Mouse (Mus musculus): Measurements from ENCODE around the gene Plch2. TPM values are rescaled to one million over a fixed set of nuclear protein-coding genes. Genes with fewer than 3 reads are reported as not detected.

Gene Plch2
- polyA plus RNA-seq, 1 experiment from 2014 or later, result 18.7 TPM

DNA sequence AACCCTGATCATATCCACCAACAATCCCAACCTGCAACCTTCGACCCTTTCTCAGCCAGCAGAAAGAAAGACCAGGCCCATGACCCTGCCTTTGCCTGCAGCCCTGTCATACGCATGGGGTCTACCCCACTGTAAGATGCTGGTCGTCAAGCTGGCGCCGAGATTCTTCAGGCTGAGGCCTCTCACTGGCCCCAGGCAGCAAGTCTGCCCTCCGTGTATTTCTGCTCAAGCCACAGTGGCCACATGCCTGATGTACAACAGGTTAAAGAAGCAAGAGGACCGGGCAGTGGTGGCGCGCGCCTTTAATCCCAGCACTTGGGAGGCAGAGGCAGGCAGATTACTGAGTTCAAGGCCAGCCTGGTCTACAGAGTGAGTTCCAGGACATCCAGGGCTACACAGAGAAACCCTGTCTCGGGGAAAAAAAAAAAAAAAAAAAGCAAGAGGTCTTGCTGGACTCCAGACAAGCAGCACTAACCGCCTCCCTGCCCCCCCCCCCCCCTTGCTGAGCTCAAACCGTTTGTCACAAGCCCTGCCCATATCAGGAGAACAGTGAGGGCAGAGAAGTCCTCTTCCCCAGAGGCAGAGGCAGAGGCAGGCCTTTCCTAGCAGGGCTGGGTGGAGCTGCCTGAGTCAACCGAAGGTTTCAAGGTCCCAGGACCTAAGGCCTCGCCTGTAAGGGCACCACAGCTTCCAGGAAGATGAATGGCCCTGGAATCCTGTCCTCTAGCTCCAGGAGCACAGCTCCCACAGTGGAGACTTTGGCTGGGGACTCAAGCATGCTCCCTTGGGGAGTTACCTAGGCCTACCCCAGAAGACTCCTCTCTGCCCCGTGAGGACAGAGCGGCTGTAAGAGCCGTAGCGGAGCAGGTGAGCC is 74.1 kb downstream of the Plch2 start:
- H3K27me3 ChIP-seq (replicated peaks), result no peaks in the 10 kb centered on the region; the same call in 1 of the 2 replicates
- no peak overlapping the region for H3K4me3 ChIP-seq (replicated peaks)
- no peak for ATAC-seq (ENCODE audit: low FRiP score)
- 79% methylated on average over 19 of the region's 19 CpGs for WGBS
- no peaks in the 10 kb centered on the region for H3K9me3 ChIP-seq (replicated peaks)
- peaks cover 14% of the 10 kb centered on the region for H3K4me1 ChIP-seq
- H3K4me2 ChIP-seq, result no peak overlapping the region
- no peak overlapping the region for H3K27ac ChIP-seq (replicated peaks)
- H3K36me3 ChIP-seq, result peaks cover 39% of the 10 kb centered on the region
- H3K9ac ChIP-seq (replicated peaks), result no peak overlapping the region

DNA sequence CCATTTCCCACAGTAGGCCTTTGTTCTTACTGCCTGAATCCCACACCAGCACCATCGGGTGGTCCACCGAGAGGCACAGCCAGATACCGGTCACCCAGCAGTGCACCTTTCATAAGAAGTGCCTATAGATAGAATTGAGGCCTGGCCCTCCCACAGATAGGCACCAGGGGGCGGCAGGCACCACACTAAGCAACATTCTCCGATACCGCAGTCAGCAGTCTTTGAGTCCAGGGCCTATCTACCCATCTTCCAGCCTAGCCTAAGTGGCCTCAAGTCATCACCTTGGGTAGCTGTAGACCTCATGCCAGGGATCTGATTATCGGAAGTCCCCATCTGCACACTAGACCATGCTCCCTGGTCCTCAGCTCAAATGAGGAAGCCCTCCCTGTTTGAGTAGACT is 75.1 kb downstream of the Plch2 start:
- H3K36me3 ChIP-seq, result peaks cover 48% of the 10 kb centered on the region
- 51% methylated on average over 7 of the region's 7 CpGs for WGBS
- no peak overlapping the region for H3K27ac ChIP-seq (replicated peaks)
- no peaks in the 10 kb centered on the region; the same call in 1 of the 2 replicates for H3K27me3 ChIP-seq (replicated peaks)
- no peaks in the 10 kb centered on the region for H3K9me3 ChIP-seq (replicated peaks)
- H3K4me1 ChIP-seq, result peaks cover 14% of the 10 kb centered on the region
- no peak overlapping the region for H3K4me3 ChIP-seq (replicated peaks)
- peak; percentile 71; the same call in 1 of the 2 replicates for ATAC-seq (ENCODE audit: low FRiP score)
- H3K4me2 ChIP-seq, result no peak overlapping the region
- H3K9ac ChIP-seq (replicated peaks), result no peak overlapping the region

DNA sequence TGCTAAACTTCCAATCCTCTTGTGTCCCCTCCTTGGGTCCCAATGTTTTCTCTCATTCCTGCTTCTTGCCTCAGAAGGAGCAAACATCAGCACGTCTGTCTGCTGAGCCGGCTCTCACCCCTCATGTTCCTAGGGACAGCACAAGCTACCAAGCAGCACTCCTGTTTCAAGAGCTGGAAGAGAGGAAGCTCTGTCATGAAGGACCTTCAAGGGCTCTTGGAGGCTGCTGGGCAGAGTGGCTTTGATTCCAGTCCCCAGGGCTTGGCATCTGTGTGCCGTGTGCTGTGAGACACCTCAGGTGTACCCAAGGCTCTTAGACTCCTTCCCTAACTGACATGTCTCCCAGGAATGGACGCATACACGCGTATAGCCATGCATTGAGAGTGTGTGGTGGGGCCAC is 75.5 kb downstream of the Plch2 start:
- H3K9me3 ChIP-seq (replicated peaks), result no peaks in the 10 kb centered on the region
- no peak overlapping the region for H3K9ac ChIP-seq (replicated peaks)
- no peak overlapping the region for H3K4me2 ChIP-seq
- no peaks in the 10 kb centered on the region; the same call in 1 of the 2 replicates for H3K27me3 ChIP-seq (replicated peaks)
- ATAC-seq (ENCODE audit: low FRiP score), result peak; percentile 1; the same call in 1 of the 2 replicates
- H3K4me3 ChIP-seq (replicated peaks), result no peak overlapping the region
- H3K36me3 ChIP-seq, result peaks cover 53% of the 10 kb centered on the region
- no peak overlapping the region for H3K27ac ChIP-seq (replicated peaks)
- peaks cover 12% of the 10 kb centered on the region for H3K4me1 ChIP-seq
- WGBS, result 87% methylated on average over 6 of the region's 6 CpGs

DNA sequence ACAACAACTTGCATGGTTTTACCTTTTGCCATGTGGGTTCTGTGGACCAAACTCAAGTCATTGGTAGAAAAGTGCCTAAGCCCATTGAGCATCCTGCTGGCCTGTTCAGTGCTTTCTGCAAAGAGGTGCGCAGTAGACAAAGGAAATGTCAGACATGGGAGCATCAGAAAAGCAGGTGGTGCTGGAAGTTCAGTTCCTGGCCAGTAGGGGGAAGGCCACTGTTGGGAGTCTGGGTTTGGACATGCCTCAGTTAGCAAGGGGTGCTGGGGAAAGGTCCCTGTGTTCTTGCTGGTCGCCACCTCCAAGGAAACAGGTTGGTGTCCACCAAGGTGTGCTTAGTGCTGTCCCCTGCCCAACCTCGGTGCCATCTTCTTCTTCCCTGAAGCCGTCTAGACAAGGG is 76.5 kb downstream of the Plch2 start:
- H3K9me3 ChIP-seq (replicated peaks), result no peaks in the 10 kb centered on the region
- WGBS, result 96% methylated on average over 4 of the region's 4 CpGs
- no peak overlapping the region for H3K27ac ChIP-seq (replicated peaks)
- no peak for ATAC-seq (ENCODE audit: low FRiP score)
- H3K9ac ChIP-seq (replicated peaks), result no peak overlapping the region
- H3K4me3 ChIP-seq (replicated peaks), result no peak overlapping the region
- peaks cover 62% of the 10 kb centered on the region for H3K36me3 ChIP-seq
- H3K27me3 ChIP-seq (replicated peaks), result no peaks in the 10 kb centered on the region; the same call in 1 of the 2 replicates
- no peak overlapping the region for H3K4me2 ChIP-seq
- peaks cover 6% of the 10 kb centered on the region; the same call in 1 of the 2 replicates for H3K4me1 ChIP-seq

DNA sequence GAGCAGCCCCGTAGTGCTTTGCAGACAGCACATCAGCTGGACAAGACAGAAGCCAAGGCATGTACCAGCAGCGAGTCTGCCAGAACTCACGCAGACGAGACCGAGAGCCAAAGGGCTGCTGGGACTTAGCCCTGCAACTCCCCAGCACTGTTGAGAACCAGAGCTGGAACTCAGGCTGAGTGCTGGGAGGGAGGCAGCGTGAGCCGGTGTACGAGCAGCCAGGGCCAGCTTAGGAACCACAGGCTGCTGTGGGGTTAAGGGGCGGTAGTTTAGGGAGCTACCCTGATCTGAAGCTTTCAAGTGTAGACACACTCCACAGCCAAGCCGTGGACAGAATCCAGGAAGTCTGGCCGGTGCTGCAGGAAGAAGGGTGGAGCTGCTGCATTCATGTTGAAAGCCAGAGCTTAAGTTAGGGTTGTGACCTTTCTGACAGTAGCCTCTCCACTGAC is 82.4 kb downstream of the Plch2 start:
- peaks cover 100% of the 10 kb centered on the region for H3K36me3 ChIP-seq
- WGBS, result 92% methylated on average over 11 of the region's 11 CpGs
- ATAC-seq (ENCODE audit: low FRiP score), result no peak
- H3K27ac ChIP-seq (replicated peaks), result no peak overlapping the region
- H3K4me1 ChIP-seq, result no peaks in the 10 kb centered on the region
- H3K4me2 ChIP-seq, result no peak overlapping the region
- no peaks in the 10 kb centered on the region for H3K27me3 ChIP-seq (replicated peaks)
- no peaks in the 10 kb centered on the region for H3K9me3 ChIP-seq (replicated peaks)
- no peak overlapping the region for H3K4me3 ChIP-seq (replicated peaks)
- no peak overlapping the region for H3K9ac ChIP-seq (replicated peaks)

DNA sequence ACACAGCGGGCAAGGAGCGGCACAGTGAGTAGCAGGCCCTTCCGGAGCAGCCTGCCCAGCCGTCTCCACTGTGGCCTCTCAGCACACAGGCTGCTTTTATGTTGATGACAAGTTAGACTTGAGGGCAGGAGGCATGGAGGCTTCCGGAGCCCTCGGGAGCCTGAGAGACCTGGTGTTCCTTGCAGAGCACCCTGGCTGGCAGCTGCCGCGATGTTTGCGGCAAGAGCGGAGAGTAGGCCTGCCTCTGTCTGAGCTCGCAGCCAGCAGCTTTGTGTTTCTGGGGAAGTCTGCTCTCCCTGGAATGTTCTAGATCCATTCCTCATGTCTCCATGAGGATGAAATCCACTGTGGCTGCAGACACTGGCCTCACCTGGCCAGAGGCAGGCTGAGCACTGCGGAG is 84.0 kb downstream of the Plch2 start:
- Histone ChIP-seq H3K9me3 (replicated peaks) (no peaks in the 10 kb centered on the region), H3K9ac (replicated peaks) (no peak overlapping the region), H3K36me3 (peaks cover 87% of the 10 kb centered on the region), H3K4me3 (replicated peaks) (no peak overlapping the region), H3K4me2 (no peak overlapping the region), H3K27me3 (replicated peaks) (no peaks in the 10 kb centered on the region), H3K4me1 (no peaks in the 10 kb centered on the region), H3K27ac (replicated peaks) (no peak overlapping the region)
- 95% methylated on average over 12 of the region's 12 CpGs for WGBS
- ATAC-seq (ENCODE audit: low FRiP score), result no peak

DNA sequence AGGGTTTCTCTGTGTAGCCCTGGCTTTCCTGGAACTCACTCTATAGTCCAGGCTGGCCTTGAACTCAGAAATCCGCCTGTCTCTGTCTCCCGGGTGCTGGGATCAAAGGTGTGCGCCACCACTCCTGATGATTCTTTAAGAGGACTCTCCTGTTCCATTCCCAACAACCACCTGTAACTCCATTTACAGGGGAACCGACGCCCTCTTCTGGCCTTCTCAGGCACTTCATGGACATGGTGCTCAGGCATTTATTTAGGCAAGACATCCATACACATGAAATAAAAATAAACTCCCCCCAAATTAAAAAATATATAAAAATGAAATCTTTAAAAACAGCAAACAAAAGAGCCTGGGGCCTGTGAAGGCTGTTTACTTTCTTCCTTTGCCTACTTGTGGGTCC is 89.4 kb downstream of the Plch2 start:
- no peak for ATAC-seq (ENCODE audit: low FRiP score)
- H3K36me3 ChIP-seq, result peaks cover 34% of the 10 kb centered on the region
- H3K27me3 ChIP-seq (replicated peaks), result no peaks in the 10 kb centered on the region
- H3K27ac ChIP-seq (replicated peaks), result no peak overlapping the region
- no peak overlapping the region for H3K4me2 ChIP-seq
- no peak overlapping the region for H3K4me3 ChIP-seq (replicated peaks)
- no peak overlapping the region for H3K9ac ChIP-seq (replicated peaks)
- 58% methylated on average over 5 of the region's 5 CpGs for WGBS
- peaks cover 39% of the 10 kb centered on the region for H3K4me1 ChIP-seq
- no peaks in the 10 kb centered on the region for H3K9me3 ChIP-seq (replicated peaks)

DNA sequence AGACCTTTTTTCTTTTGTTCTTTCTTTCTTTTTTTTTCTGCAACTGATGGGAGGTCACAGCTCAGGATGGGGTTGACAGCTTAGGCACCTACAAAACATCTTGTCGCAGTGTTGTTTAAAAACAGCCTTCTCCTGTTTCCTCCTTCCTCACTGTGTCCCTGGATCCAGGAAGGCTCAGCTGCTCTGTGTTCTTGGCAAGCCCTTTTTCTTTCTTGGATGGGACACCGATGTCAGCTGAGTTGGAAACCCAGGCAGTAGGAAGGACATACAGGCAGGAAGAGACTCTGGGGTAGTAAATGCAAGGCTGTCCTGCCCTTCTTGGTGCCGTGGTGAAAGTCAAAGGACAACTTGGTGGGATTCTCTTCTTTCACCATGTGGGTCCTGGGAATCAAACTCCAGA is 90.7 kb downstream of the Plch2 start:
- Histone ChIP-seq H3K27ac (replicated peaks) (no peak overlapping the region), H3K9me3 (replicated peaks) (no peaks in the 10 kb centered on the region), H3K9ac (replicated peaks) (0 out of 2 replicates have a peak overlapping the region, but pooled peaks have one; percentile 1), H3K4me2 (peak overlapping the region; percentile 89), H3K4me3 (replicated peaks) (0 out of 2 replicates have a peak overlapping the region, but pooled peaks have one; percentile 86), H3K36me3 (peaks cover 20% of the 10 kb centered on the region), H3K27me3 (replicated peaks) (no peaks in the 10 kb centered on the region), H3K4me1 (peaks cover 52% of the 10 kb centered on the region)
- WGBS, result 64% methylated on average over 3 of the region's 3 CpGs
- no peak for ATAC-seq (ENCODE audit: low FRiP score)

DNA sequence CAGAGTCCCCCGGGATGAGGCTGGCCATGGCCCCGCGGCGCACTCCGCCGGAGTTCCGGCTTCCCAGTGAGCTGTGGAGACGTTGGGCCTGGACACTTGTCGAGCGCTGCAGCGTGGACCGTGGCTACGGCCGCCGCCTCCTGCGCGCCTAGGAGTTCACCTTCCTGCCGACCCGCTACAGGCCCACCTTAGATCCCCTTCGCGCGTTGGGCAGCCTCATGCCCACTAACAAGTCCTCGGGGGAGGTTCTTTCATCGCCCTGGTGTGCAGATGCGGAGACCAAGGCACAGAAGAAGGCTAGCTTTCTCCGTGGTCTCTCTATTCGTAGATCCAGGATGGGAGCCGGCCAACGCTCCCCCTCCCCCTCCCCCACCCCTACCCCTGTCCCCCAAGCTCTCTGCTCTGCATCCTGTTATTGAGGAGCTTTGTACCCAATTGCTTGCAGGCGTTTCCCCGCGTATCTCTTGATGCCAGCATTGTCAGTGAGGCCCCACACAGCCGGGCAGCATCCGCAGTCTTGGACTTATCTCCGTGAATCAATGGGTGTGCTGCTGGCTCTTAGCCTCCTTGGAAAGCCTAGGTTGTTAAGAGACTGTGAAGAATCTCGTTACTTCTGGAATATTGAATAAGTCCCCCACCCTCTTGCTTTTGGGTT is 91.9 kb downstream of the Plch2 start:
- peaks cover 9% of the 10 kb centered on the region for H3K36me3 ChIP-seq
- 1% methylated on average over 36 of the region's 36 CpGs for WGBS
- peak overlapping the region; percentile 80 for H3K9ac ChIP-seq (replicated peaks)
- peaks cover 63% of the 10 kb centered on the region for H3K4me1 ChIP-seq
- ATAC-seq (ENCODE audit: low FRiP score), result 0 out of 2 replicates have a peak, but pooled peaks have one; percentile 4
- H3K27me3 ChIP-seq (replicated peaks), result no peaks in the 10 kb centered on the region; the same call in 1 of the 2 replicates
- H3K27ac ChIP-seq (replicated peaks), result peak overlapping the region; percentile 91
- no peaks in the 10 kb centered on the region for H3K9me3 ChIP-seq (replicated peaks)
- peak overlapping the region; percentile 89 for H3K4me2 ChIP-seq
- H3K4me3 ChIP-seq (replicated peaks), result peak overlapping the region; percentile 86

DNA sequence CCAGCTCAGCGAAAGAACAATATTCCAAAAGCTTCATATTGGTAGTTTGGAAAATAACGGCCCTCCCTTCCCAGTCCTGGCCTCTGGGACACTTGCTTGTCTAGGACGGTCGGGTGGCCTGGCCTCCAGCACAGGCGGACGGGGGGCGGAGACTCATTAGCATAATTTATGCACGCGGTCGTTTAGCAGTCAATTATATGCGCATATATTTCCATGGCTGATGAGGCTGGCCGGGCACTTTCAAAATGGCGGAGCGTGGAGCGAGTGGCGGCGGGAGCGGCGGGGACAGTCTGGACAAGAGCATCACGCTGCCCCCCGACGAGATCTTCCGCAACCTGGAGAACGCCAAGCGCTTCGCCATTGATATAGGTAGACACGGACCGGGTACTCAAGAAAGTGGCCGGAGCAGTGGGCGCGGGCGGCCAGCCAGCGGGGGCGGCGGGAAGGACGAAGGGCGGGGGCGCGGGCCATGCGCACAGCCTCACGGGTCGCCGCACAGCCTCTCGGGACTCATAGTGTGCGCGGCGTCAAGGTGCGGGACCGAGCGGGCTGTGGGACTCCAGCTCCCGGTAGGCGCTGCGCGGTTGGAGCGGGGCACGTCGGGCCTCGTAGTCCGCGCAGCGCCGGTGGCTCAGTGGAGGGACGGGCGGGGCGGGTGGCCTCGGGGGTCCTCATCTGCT is 92.5 kb downstream of the Plch2 start, which contains the start of gene Pank4:
TSS of gene Pank4 (plus strand) at position 223 of the 680 bp plus-strand sequence.
- ATAC-seq (ENCODE audit: low FRiP score), result peak; percentile 91
- H3K9me3 ChIP-seq (replicated peaks), result no peaks in the 10 kb centered on the region
- H3K4me2 ChIP-seq, result peak within 1 kb of the TSS; percentile 89
- peak within 1 kb of the TSS; percentile 80 for H3K9ac ChIP-seq (replicated peaks)
- peak within 1 kb of the TSS; percentile 91 for H3K27ac ChIP-seq (replicated peaks)
- H3K36me3 ChIP-seq, result peaks cover 2% of the 10 kb centered on the region
- WGBS, result under 1% methylated on average over 61 of the region's 66 CpGs
- peaks cover 70% of the 10 kb centered on the region for H3K4me1 ChIP-seq
- peak within 1 kb of the TSS; percentile 86 for H3K4me3 ChIP-seq (replicated peaks)
- H3K27me3 ChIP-seq (replicated peaks), result peaks cover 6% of the 10 kb centered on the region

DNA sequence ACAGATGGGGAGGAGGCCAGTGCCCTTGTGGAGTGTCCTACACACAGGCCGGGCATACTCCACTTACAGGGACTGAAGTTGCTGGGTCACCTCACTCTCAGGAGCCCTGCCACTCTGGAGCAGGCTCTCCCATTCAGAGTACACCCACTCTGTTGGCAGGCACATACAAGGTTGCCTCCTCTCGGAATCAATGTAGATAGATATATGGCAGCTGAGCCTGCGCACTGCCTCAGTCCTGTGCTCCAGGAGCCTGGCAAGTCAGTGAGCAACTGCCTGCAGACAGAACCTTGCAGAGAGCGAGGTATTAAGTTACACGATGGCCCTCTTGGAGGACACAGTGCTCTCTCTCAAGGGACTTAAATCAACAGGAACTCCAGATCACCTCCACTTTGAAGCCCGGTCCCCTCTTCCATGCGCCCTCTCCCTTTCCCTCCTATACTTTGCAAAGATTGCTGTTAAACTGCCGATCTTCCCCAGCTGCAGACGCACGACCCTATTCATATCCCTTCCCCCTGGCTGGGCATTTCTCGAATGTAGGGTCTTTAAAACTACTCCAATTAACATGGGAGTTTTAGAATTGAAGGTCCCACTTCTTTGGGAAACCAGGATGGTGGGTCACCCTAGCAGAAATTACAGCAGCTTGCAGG is 93.3 kb downstream of the Plch2 start:
- no peak for ATAC-seq (ENCODE audit: low FRiP score)
- Histone ChIP-seq H3K9me3 (replicated peaks) (no peaks in the 10 kb centered on the region), H3K9ac (replicated peaks) (peak overlapping the region; percentile 80), H3K4me3 (replicated peaks) (peak overlapping the region; percentile 86), H3K27me3 (replicated peaks) (peaks cover 13% of the 10 kb centered on the region), H3K4me2 (peak overlapping the region; percentile 89), H3K4me1 (peaks cover 77% of the 10 kb centered on the region), H3K27ac (replicated peaks) (peak overlapping the region; percentile 91), H3K36me3 (no peaks in the 10 kb centered on the region)
- 6% methylated on average over 11 of the region's 11 CpGs for WGBS
